Mouse (Mus musculus): ENCODE results near the gene Isca1.
"Not testable (repeated sequence)": the region's sequence is repeated elsewhere in the genome, so short reads cannot be mapped to it uniquely, and the experiment has no call there.

The Isca1 gene

DNA sequence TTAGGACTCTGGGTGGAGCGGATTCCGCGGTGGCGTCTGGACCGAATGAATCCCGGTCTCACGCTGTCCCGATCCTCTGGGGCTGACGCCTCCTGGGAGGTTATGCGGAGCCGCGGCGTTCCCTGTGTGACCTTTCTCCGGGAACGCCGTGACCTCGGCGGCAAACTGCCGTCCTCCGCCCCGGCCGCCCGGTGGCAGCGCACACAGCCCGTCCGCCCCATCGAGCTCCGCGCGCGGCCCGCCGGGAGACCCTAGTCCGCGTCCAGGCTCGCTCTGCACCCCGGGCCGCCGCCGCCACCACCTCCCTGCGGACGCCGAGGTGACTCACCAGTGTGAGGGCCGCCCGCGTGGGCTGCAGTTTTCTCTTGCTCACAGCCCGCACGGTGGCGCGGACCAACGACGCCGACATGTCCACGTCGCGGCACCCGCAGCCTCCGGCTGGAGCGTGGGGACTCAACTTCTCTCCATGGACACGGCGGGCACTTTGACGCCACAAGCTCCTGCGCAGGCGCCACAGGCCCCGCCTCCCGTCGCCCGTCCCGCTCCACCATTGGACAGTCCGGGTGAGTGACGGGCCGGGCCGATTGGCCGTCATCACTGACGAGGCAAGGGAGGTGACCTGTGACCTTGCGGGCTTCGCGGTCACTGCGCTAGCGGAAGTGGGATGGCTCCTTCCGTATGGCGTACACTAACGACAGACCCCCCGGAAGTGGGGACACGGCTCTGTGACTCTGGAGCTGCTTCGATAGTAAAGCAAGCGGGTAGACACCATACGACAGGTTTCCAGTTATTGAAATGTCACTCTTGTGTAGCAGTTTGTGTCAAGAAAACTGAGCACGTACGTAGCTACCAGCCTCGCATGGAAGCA lies at the start of gene Isca1:
Isca1 (minus strand) TSS at position 515 of the 868 bp plus-strand sequence.
- DNase-seq: peak; percentile 98

DNA sequence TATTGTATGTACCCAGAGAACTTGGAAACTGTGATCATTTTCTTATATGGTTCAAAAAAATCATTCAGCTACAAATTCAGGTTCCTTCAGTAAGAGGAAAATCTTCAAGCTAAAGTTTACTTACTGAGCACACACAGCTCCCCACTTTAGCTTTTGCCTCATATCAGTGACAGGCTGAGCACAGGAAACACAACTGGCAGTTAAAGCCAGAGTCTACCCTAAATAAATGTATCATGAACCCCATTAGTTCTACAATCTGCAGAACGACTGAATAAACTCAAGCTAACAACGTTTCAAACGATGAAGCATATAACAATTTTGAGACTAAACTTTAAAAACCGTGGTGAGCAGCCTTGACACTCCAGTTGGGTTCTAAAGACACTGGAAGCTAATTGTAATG lies 47.7 kb upstream of the Isca1 start:
- DNase-seq: no peak

DNA sequence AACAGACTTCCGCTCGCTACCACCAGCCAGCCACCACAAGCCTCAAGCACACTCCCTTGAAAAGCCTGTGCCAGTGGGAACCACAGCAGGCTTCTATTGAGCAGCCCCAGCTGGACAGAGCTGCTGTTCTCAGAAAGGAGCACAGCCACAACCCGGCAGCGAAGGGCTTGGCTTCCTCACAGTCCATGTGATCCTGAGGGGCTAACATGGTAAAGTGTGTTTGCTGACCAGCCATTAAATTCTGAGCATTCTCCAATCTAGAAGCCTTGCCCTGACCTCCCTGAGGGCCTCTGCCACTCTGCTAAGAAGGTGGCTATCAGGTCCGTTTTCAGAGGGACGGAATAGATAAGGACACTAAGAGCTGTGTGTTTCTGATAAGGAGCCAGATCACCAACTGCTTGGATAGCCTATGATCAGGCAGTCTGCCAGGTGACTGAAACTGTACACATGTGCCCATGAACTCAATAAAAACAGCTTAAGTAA lies 44.5 kb upstream of the Isca1 start:
- DNase-seq: no peak

DNA sequence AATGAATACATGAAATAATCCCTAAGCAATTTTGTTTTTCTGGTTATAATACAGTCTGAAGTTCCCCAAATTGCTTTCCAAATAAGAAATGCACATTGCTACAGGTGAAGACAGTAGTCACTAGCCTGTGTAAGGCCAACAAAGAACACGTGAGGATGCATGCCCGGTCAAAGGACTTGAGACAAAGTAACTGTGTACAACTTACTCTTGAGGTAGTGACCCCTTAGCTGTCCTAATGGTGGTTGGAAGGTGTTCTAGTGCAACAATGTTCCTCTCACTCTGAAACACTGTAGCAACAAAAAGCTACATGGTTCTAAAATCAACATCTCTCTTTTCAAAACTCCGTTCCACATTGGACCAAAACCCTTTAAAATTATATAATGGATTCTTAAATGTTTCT lies 42.0 kb upstream of the Isca1 start:
- DNase-seq: no peak

DNA sequence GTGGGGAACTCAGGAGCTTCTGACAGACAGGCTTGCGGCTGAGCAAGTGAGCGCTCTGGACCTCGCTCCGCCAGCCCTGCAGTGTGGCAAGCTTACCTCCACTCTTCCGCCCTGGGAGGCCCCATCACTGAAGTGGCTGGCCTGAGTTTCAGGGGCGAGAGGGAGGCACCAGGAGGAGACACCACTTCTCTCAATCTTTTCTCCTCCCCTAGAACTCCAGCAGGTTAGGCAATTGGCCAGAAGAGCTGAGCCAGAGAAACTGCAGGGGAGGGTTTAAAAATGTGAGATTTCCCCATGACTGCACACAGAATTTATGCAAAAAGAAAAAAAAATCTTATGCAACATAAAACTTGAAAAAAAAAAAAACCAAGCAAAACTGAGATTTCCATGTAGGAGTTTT lies 31.4 kb upstream of the Isca1 start:
- peak; percentile 17 for DNase-seq

DNA sequence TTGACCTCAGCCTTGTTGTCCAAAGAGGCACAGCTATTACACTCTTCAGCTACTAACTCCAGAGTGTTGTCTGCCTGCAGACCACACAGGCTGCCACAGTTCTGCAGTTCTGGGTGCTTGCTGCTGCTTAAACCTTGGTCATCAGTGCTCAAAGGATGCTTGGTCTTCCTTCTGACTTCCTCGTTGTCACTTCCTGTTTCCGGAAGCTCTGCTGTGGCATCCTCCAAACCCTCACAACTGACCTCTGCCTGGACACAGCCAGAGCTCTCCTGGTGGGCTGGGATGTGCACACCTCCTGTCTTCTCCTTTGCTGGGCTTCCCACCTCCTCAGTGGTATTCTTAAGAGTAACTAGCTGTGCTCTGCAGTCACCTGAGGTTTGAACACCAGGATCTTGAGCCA lies 30.5 kb upstream of the Isca1 start:
- DNase-seq: no peak

DNA sequence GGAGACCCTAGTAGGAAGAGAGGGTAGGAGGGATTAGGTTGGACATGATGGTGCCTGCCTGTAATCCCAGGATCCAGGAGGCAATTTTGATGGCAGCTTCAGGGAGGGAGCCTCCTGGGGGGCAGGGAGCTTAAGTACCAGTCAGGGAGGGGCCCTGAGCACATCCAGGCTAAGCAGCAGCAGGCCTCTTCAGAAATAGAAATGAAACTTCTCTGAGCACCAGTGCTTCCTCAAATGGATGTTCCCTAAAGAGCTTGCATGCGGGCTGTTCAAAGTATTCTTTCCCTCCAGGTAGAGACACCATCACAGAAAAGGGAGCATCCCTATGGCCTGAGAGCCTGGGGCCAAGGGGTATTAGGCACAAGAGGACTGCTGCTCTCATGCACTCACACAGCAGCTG lies 28.7 kb upstream of the Isca1 start:
- no peak for DNase-seq

DNA sequence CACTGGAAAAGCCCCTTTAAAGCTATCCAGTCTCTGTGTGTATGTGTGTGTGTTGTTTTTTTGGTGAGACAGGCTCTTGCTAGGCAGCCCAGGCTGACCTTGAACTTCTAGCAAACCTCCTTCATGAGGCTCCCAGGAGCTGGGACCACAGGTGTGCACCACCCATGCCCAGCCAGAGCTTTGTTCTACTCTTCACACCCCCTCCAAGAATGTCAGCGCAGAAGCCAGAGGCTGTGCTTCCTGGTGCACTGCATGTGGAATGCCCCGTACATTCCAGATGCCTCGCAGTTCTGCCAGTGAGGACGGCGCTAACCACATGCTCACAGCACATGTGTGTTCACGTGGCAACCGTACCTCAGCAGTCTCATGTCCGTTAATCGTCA lies 26.8 kb upstream of the Isca1 start:
- DNase-seq: no peak

DNA sequence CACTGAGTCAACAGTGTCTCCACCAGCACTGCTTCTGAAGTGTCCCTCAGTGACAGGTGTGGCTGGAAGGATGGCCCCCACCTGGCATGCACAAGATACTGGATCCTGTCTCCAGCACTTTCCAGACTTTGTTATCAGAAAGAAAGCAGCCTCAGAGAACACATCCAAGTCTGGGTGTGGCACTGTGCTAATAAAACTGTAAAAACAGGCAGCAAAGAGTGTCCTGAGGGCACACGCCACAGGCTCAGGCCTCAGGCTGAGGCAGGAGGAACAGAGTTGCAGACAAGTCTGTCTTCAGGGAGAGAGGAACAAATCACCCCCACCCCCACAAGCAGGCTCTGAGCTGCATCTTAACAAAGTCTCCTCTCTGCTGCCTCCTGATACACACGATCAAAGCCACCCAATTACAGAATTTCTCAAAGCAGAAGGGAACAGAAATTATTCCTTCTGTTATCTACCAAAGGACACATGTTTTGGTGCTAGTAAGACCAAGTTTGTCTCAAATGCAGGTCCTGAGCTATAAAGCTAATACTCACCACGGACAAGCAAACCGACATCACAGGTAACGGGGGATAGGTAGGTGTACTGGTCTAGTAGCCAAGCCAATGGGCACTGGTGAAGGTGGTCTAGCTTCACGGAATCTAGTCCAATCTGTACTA lies 26.3 kb upstream of the Isca1 start:
- DNase-seq: no peak

DNA sequence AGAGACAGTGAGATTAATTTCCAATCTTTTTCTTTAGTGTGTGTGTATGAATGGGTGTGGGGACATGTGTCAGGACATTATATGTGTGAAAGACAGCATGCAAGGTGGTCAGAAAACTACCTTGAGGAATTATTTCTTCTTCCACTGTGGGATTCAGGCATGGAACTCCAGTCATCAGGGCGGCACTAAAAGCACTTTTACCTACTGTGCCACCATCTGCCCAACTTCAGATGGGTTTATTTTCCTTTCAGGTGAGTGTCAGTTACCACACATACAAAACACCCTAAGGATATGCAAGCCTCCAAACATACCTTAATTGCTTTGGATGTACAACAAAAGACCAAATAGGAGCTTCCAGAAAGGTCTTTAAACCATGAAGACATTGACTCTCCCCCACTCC lies 25.2 kb upstream of the Isca1 start:
- DNase-seq: no peak

DNA sequence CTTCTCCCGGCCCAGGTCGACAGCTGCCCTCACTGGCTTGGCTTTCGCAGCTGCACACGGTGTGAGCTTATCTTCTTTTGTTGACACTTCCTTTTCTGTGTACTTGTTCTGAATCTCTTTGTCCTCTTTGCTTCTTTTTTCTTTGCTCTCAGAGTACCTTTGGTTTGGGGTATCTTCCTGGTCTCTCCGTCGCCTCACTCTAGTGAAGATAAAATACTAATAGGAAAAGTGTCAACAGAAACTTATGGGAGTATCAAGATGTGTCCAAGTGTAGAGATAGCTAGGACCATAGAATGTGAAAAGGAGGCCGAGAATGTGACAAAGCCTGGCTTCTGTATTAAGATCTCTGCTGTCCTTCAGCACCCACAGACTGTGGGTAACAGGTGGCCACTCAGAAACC lies 12.5 kb upstream of the Isca1 start, which contains the start of gene Gm49354:
Gm49354 (minus strand) TSS at position 101 of the 400 bp plus-strand sequence.
- DNase-seq: no peak

DNA sequence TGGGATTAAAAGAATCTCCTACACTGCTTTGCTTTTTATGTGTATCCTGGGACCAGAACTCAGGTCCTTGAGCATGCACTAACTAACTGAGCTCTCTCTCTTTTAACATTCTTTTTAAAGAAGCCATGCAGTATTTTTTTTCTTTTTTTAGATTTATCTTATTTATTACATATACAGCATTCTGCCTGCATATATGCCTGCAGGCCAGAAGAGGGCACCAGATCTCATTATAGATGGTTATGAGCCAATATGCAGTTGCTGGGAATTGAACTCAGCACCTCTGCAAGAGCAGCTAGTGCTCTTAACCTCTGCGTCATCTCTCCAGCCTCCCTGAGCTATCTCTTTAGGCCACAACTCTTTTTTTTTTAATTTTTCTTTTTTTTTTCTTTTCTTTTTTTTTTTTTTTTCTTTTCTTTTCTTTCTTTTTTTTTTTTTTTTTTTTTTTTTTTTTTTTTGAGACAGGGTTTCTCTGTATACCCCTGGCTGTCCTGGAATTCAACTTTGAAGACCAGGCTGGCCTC lies 10.2 kb upstream of the Isca1 start:
- not testable (repeated sequence) for DNase-seq

DNA sequence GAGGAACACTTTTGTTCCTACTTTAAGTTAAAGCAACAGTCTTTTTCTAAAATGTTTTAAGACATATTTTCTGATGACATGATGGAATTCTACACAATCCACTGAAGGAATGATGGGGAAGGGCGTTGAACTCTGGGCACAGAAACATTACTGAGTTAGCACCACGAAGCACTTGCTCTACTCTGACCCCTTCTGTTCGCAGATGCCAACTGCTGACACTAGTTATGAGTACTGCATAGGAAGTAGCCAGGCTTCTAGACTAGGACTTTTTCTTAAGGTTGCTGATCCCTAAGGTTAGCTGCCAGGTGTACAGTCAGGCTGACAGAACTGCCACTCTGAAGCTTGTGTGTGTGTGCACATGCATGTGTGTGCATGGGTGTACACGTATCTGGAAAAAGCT lies 9.6 kb upstream of the Isca1 start:
- DNase-seq: no peak

DNA sequence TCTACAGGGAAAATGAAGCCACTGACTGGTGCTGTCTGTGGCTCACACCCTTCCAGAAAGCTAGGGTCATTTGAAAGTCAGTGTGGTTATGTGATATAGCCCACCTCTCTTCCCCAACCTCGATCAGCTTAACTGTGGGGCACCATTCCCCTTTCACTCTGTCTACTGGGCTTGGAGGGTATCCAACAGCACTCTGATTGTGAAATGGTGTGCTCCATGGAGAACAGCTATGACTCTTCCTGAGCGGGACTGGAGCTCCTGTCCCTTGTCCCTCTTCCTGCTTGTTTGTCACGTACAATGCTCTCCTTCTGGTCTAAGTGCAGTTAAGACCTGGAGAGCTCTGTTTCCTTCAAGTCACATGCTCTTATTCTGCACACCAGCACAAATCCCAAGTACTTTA lies 5.6 kb upstream of the Isca1 start:
- no peak for DNase-seq

DNA sequence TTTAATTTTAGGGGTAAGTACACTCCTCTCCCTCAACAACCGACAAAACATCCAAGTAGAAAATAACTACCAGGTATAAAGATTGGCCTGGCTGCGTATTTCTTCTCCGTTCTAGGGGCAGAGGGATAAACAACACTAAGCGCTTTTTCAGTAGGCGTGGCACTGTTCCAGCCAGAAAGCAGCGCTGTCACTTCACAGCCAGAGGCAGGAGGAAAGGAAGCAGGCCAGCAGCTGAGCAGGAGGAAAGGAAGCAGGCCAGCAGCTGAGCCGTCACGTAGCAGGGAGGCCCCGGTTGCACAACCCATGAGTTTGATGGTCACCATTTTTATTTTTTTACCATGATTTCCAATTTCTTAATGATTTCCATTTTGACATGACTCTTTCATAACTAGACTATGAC lies 1.6 kb upstream of the Isca1 start:
- DNase-seq: peak; percentile 61

DNA sequence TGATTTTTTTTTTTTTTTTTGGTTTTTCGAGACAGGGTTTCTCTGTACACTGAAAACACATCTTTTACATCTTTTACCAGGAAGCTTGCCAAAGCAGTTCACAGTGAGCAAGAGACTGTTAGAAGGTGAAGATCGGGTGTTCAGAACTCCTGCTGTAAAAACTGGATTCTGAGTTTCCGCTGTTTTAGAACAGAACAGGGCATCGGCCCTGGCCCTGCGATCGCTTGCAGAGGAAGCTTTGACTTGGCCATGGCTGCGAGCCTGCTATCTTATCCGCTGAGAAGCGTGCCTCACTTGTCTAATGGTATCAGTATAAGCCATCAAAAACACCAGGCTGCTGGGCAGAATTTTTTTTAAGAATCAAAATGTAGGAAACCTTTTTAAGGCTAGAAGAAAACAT lies 1.2 kb upstream of the Isca1 start:
- no peak for DNase-seq

DNA sequence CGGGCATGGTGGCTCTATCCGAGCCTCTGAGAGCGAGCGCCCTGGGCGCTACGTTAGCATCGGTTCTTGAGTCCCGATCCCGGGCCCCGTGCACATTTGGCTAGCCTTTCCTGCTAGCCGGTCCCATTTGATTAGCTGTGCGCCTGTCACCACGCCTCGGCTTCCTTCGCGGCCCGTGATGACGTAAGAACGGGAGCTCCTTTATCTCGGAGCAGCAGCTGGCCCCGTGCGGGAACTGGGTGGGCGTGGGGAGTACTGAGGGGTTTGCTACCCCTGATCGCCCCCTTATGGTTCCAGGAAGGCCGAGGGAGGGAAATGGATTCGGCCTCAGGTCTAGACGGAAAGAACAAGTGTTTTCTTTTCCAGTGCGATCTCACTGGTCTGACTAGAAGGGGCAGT lies 553 bp upstream of the Isca1 start:
- peak; percentile 83 for DNase-seq

DNA sequence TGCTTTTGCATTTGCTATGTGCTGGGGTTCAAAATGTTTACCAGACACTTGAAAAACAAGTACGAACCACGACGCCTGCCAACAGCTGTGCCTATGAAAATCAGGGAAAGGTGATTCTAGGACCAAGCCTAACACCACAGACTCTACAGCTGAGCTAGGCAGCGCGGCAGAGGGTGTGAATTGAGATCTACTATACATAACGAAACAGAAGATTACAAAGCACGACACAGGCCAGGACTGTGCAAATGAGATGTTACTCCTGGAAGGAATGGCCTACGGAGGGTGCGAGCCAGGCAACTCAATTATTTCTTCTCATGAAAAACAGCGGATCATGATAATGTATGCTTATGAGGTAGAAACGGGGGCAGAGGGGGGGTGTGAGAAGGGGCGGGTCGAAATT lies 1.1 kb downstream of the Isca1 start:
- DNase-seq: peak; percentile 21

DNA sequence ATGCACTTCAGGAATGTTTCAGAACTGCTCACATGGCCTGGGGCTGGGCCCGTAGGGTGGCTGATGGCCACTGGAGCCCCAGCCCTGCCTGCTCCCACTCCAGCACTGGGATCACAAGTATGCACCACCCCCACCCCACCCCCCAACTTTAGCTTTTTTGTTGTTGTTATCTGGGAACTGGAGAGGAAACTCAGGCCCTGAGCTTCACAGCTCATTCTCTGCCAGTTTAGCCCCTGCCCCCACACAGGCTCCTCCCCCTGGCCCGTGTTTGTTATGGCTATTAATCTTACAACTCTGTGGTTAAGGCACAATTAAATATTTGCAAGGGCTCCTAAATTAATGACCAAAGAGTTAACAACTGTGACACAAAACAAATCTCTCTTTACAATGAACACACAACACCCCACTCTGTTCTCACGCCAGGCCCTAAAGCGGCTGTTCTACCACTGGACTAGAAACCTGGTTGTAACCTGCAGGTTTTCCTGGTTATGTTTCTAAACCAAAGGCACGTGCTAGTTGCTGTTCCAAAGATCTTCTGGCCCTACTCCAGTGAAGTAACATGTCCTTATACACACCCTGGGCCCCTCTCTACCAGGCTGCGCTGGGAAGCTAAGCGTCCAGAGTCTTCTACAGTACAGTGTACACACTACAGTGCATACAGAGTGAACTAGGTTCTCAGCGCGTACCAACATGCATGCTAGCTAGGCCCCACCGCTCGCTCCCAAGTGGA lies 2.7 kb downstream of the Isca1 start:
- peak; percentile 70 for DNase-seq

DNA sequence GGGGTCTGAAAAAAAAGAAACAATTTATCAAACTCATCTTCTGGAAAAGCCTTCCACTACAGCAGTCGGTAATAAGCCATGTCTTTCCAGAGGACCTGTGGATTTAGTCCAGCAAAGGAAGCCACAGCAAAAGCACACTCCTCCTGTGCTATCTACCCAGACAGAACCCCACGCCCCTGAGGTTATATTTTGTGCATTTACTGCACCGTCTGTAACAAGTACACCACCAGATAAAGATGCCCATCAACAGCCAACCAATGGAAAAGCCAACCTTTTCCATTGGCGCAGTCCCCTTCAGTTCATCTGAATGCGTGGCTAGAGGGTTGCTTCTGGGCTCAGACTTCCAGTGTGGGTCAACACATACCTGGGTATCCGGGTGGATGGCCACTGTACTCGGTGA lies 6.8 kb downstream of the Isca1 start:
- DNase-seq: no peak

DNA sequence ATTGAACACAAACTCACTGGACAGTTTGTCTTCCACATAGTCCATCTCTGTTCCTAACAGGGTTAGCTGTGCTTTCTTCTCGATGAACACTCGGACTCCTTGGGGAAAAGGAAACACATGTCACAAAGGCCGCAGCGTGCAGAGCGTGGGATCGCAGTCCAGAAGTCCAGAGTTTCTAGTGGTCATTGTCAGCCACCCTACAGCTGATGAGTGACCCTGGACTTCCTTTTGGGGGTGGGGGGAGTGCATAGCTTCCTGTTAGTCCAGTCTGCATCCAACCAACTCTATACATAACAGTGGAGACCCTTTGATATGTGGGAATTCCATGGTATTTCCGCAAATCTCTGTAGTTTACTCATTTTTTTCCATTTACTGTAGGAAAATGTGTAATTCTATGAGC lies 12.7 kb downstream of the Isca1 start:
- no peak for DNase-seq

DNA sequence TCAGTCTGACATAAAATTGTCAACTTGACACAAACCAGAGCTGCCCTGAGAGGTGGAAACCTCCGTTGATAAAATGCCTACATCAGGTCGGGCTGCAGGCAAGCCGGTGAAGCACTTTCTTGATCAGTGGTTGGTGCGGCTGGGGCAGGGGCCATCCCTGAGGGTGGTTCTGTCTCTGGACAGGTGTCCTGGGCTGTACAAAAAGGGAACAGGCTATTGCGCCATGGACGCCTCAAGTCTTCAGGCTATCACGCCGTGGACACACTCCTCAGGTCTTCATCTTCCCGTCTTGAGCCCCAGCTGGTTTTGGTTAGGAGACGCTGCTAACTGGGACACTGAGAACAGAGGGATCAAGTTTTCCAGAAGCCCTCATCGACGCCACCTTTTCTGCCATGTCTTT lies 19.3 kb downstream of the Isca1 start:
- DNase-seq: no peak

DNA sequence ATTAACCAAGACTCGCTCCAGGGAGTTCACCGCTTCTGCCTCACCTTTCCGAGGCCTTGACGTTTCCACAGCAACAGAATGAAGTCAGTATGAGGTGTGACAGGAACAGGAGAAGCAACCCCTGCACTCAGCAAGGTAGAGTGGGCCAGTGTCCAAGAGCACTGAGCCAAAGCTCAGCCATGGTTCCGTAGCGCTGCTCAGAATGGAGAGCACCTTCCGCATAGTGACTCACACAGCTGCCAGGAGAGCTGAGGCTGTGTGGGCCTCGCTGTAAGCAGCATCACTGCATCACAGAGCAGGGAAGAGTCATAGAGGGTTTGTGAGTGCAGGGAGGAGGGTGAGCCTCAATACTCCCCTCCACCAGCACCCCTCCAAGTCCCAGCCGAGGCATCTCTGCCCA lies 22.9 kb downstream of the Isca1 start, which contains the start of gene 1700014D04Rik:
1700014D04Rik (minus strand) TSS at position 42 of the 400 bp plus-strand sequence.
- DNase-seq: peak; percentile 35

All from kidney, adult 11 months (tissue).